Mouse (Mus musculus) midbrain, embryonic 11.5 days (tissue): ENCODE results near the gene Stard9. TPM values are rescaled to one million over a fixed set of nuclear protein-coding genes. Genes with fewer than 3 reads are reported as not detected.
A peak's percentile ranks its signal among the peaks of the same experiment; 100 is the strongest.

ENCODE experiments used
- ATAC-seq: fragments of 200-750 bp; cut with Nextera tagmentation; 2 replicates; pipeline ENCODE4 v1.8.0; 2017; ENCODE audit warnings: moderate TSS enrichment, moderate library complexity; ENCODE audit not compliant: low FRiP score
- DNase-seq: peaks from one replicate; pipeline ENCODE4 v3.0.0; 2015; ENCODE audit warnings: low spot score; ENCODE audit errors: missing footprints
- H3K27ac ChIP-seq: fragments of 300-500 bp; sonication (generic); 2 replicates; pipeline ENCODE4 v1.5.1; 2014; ENCODE audit warnings: low read depth, low read length
- H3K27me3 ChIP-seq: fragments of 300-500 bp; sonication (generic); 2 replicates; pipeline ENCODE4 v1.6.1; 2014; ENCODE audit warnings: mild to moderate bottlenecking, low read length, moderate library complexity, mixed read lengths; ENCODE audit not compliant: control insufficient read depth, insufficient read depth
- H3K36me3 ChIP-seq: fragments of 300-500 bp; sonication (generic); 2 replicates; pipeline ENCODE4 v1.6.1; 2014; ENCODE audit warnings: mild to moderate bottlenecking, low read length, moderate library complexity, mixed read lengths; ENCODE audit not compliant: control insufficient read depth, insufficient read depth
- H3K4me1 ChIP-seq: fragments of 300-500 bp; sonication (generic); 2 replicates; pipeline ENCODE4 v1.6.1; 2014; ENCODE audit warnings: low read length; ENCODE audit not compliant: control insufficient read depth, insufficient read depth
- H3K4me2 ChIP-seq: fragments of 300-500 bp; sonication (generic); 2 replicates; pipeline ENCODE4 v1.6.1; 2014; ENCODE audit warnings: mild to moderate bottlenecking, moderate library complexity
- H3K4me3 ChIP-seq: fragments of 300-500 bp; sonication (generic); 2 replicates; pipeline ENCODE4 v1.5.1; 2014; ENCODE audit warnings: low read depth, low read length
- H3K9ac ChIP-seq: fragments of 300-500 bp; sonication (generic); 2 replicates; pipeline ENCODE4 v1.6.1; 2014; ENCODE audit warnings: low read length
- H3K9me3 ChIP-seq: fragments of 300-500 bp; sonication (generic); 2 replicates; pipeline ENCODE4 v1.6.1; 2016; ENCODE audit warnings: low read length; ENCODE audit not compliant: control insufficient read depth
- WGBS: fragments of 180-500 bp; shearing (Covaris S2); extraction: QIAGEN DNeasy Blood & Tissue Kit; methylation state at CpG from one replicate; pipeline ENCODE4 v1.1.7; 2014; 5-methylcytosine and 5-hydroxymethylcytosine counted together
- polyA plus RNA-seq: library from polyadenylated mRNA; unstranded; fragments of >200 nt; fragmentation: Nextera tagmentation; extraction: Ambion mirVana; gene quantifications from 2 replicates; pipeline ENCODE4 v1.2.1, GENCODE M21; 2014

The Stard9 gene
- polyA plus RNA-seq, 1 experiment from 2014 or later: 3.2 TPM

GRCm38 (mm10) chr2:120729775-120730585, 101.1 kb downstream of the Stard9 start:
- peaks cover 24% of the 10 kb centered on the region for H3K36me3 ChIP-seq
- no peak overlapping the region for H3K27ac ChIP-seq

GRCm38 (mm10) chr2:120730639-120731166, 101.8 kb downstream of the Stard9 start:
- Histone ChIP-seq H3K36me3 (peaks cover 20% of the 10 kb centered on the region), H3K9ac (peak overlapping the region; percentile 86), H3K27ac (peak overlapping the region; percentile 82), H3K9me3 (no peaks in the 10 kb centered on the region), H3K4me3 (peak overlapping the region; percentile 91), H3K4me2 (peak overlapping the region; percentile 96), H3K27me3 (no peaks in the 10 kb centered on the region), H3K4me1 (peaks cover 21% of the 10 kb centered on the region)
- ATAC-seq (peak; percentile 43), DNase-seq (peak; percentile 91)
- under 1% methylated on average over 50 of the region's 50 CpGs for WGBS

More at GRCm38 (mm10) chr2:120729775-120730585, 101.1 kb downstream of the Stard9 start:
- Histone ChIP-seq H3K4me1 (peaks cover 21% of the 10 kb centered on the region), H3K4me3 (peak overlapping the region; percentile 91), H3K9ac (peak overlapping the region; percentile 86), H3K4me2 (peak overlapping the region; percentile 96), H3K27me3 (no peaks in the 10 kb centered on the region), H3K9me3 (no peaks in the 10 kb centered on the region)
- 12% methylated on average over 23 of the region's 23 CpGs for WGBS
- ATAC-seq: no peak
- DNase-seq: peak; percentile 90

DNA sequence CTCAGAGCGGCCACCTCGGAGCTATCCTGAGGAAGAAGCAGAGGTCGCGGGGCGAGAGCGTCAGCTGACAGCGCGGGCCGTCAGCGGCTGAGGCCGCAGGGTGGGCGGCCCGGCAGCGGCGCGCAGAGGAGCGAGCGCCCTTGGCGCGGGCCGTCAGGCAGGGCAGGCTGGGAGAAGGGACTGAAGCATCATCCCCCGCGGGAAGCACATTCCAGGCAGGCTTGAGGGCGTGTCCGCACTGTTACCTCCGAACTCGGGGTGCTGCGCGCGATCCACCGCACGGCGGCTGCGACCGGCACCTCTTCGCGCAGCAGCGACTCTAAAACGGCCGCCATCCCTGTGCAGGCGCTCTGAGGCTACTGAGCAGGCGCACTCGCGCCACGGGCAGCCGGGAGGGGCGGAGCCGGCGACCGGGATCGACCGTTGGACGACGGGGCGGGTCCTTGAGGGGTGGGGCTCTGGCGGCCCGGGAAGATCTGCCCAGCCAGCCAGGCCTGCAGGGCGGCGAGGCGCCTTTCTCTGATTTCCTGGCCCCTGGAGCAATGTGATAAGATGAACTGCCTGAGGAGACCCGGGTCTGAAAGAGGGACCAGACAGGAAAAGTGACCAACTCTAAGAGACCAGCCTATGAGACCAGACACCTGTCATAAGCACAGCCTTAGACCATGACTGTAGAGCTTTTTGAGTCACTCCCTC, 102.4 kb downstream of the Stard9 start:
- Histone ChIP-seq H3K27ac (peak overlapping the region; percentile 82), H3K4me3 (peak overlapping the region; percentile 91), H3K9me3 (no peaks in the 10 kb centered on the region), H3K4me2 (peak overlapping the region; percentile 96), H3K36me3 (peaks cover 15% of the 10 kb centered on the region), H3K27me3 (no peaks in the 10 kb centered on the region), H3K9ac (peak overlapping the region; percentile 86), H3K4me1 (peaks cover 21% of the 10 kb centered on the region)
- under 1% methylated on average over 60 of the region's 61 CpGs for WGBS
- DNase-seq (peak; percentile 99), ATAC-seq (peak; percentile 98)

GRCm38 (mm10) chr2:120731877-120732530, 103.1 kb downstream of the Stard9 start:
- 30% methylated on average over 7 of the region's 7 CpGs for WGBS
- peak overlapping the region; percentile 96 for H3K4me2 ChIP-seq
- no peaks in the 10 kb centered on the region for H3K9me3 ChIP-seq
- peaks cover 21% of the 10 kb centered on the region for H3K4me1 ChIP-seq
- H3K9ac ChIP-seq: peak overlapping the region; percentile 86
- DNase-seq (no peak), ATAC-seq (no peak)
- no peaks in the 10 kb centered on the region for H3K27me3 ChIP-seq
- peak overlapping the region; percentile 91 for H3K4me3 ChIP-seq
- peaks cover 14% of the 10 kb centered on the region for H3K36me3 ChIP-seq
- peak overlapping the region; percentile 82 for H3K27ac ChIP-seq

GRCm38 (mm10) chr2:120745496-120745895, 116.6 kb downstream of the Stard9 start:
- Histone ChIP-seq H3K36me3 (no peaks in the 10 kb centered on the region), H3K27ac (no peak overlapping the region), H3K4me1 (no peaks in the 10 kb centered on the region), H3K9ac (no peak overlapping the region), H3K4me3 (no peak overlapping the region), H3K27me3 (no peaks in the 10 kb centered on the region), H3K4me2 (no peak overlapping the region), H3K9me3 (no peaks in the 10 kb centered on the region)
- DNase-seq: no peak
- ATAC-seq: no peak
- 92% methylated on average over 1 of the region's 1 CpGs for WGBS

DNA sequence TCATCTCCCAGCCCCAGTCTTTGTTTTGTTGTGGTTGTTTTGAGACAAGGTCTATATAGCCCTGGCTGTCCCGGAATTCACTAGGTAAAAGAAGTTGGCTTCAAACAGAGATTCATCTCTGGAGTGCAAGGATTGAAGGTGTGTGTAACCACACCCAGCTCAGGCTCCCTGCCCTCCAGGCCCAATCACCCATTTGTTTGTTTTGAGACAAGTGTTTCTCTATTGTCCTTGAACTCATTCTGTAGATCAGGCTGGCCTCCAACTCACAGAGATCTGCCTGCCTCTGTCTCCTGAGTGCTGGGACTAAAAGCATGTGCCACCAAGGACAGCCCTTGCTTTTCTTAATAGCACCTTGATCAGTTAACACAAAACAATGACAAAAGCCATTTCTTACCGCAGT, 119.1 kb downstream of the Stard9 start:
- Histone ChIP-seq H3K4me1 (no peaks in the 10 kb centered on the region), H3K27me3 (no peaks in the 10 kb centered on the region), H3K4me3 (no peak overlapping the region), H3K27ac (no peak overlapping the region), H3K36me3 (no peaks in the 10 kb centered on the region; the same call in 1 of the 2 replicates), H3K9me3 (no peaks in the 10 kb centered on the region), H3K4me2 (no peak overlapping the region), H3K9ac (no peak overlapping the region)
- ATAC-seq (no peak), DNase-seq (peak; percentile 39)
- 97% methylated on average over 2 of the region's 2 CpGs for WGBS

DNA sequence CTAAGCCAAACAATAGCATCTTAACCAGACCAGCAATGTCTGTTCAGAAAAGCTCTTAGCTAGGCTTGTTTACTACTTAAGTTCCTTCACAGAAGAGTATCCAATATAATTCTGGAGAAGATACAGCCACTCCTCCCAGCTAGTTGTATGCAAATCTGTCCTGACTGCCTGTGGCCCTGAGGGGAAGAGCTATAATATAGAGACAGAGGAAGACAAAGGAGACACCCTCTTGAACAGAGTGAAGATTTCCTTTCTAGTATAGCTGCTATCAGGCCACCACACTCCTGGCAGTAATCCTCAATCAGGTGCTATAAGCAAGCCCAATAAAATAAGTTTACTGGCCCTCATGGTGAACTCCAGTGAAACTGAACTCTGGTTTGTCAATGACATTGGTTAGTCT, 133.0 kb downstream of the Stard9 start:
- Histone ChIP-seq H3K4me2 (no peak overlapping the region), H3K4me3 (no peak overlapping the region), H3K27me3 (no peaks in the 10 kb centered on the region), H3K27ac (no peak overlapping the region), H3K9ac (no peak overlapping the region), H3K4me1 (no peaks in the 10 kb centered on the region), H3K36me3 (no peaks in the 10 kb centered on the region; the same call in none of the 2 replicates), H3K9me3 (no peaks in the 10 kb centered on the region)
- no peak for DNase-seq
- no peak for ATAC-seq

DNA sequence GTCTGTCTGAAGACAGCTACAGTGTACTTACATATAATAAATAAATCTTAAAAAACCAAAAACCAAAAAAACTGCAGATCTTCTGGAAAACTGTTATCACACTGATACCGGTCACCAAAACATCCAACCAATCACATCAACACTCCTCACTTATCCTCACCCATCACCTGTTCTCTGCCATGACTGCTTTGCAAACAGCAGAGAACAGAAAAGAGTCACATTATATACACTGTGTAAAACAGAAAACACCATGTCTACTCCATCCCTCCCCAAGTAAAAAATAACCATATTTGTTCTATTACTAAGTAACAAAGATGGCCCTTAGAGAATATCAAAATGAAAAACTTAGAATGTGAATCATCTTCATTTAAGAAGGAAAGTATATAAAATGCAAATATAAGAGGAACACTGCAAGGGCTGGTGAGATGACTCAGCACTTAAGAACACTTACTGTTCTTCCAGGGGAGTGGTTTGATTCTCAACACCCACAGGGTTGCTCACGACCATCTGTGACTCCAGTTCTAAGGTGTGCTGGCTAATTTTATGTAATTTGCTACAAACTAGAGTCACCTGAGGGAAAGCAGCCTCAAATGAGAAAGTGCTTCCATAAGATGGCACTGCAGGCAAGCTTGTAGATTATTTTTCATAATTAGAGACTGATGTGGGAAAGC, 141.5 kb downstream of the Stard9 start:
- Histone ChIP-seq H3K4me2 (no peak overlapping the region), H3K9me3 (no peaks in the 10 kb centered on the region), H3K9ac (no peak overlapping the region), H3K4me3 (no peak overlapping the region), H3K36me3 (no peaks in the 10 kb centered on the region; the same call in 1 of the 2 replicates), H3K4me1 (no peaks in the 10 kb centered on the region), H3K27me3 (no peaks in the 10 kb centered on the region), H3K27ac (no peak overlapping the region)
- DNase-seq: no peak
- WGBS: 91% methylated on average over 2 of the region's 2 CpGs
- ATAC-seq: no peak
